ENCODE assay signal across 8 mouse cellular contexts in the genomic region with DNA sequence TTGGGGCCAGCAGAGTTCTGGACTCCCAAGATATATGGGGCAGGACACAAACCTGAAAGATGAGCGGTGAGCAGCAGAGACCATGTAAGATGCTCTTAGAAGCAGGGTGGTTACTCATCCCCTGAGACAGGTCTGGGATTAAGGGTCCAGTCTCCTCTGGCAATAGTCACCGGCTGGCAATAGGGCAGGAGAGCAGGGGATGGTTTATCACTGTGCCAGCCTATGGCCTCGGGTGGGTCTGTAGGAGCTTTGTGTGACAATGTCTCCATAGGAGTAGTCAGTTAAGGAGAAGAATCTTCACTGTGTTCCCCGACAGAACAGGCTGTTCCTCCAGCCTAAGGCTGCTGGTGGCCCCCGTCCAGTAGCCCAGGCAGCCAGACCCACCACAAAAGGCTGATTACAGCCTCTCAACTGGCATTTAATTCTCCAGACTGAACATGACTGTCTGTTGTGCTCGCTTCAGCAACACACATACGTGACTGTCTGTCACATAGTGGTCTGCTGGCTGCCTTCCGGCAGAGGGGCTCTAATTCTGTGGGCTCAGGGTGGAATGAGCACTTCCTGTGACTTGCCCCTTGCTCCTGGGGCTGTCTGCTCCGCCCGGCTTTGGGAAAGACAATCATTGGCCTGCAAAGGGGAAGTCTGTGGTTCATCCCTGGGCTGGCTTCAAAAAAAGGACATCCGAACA. TPM values are rescaled to one million over a fixed set of nuclear protein-coding genes. Genes with fewer than 3 reads are reported as not detected.
DNase-seq lines count a peak whose midpoint lies in the region; ATAC-seq and TF ChIP-seq lines count a peak whose summit lies in the region.

No protein-coding gene starts in this region.

- 0 out of 2 replicates have a peak overlapping the region, but pooled peaks have one; percentile 98 for H3K9ac ChIP-seq in forebrain, postnatal 0 days

- TF ChIP-seq CTCF in C2C12 (IDR thresholded peaks at IDR 0.05; ENCODE audit: control insufficient read depth, insufficient read depth, insufficient read length): no peak
- no peak for TF ChIP-seq CTCF in forebrain, postnatal 0 days (IDR thresholded peaks at IDR 0.05; ENCODE audit: low read depth)

- peaks cover 65% of the 10 kb centered on the region for H3K79me3 ChIP-seq in C2C12 (ENCODE audit: low read depth)

- peak overlapping the region; percentile 87 for H3K4me2 ChIP-seq in forebrain, postnatal 0 days (ENCODE audit: low read depth)

- no peaks in the 10 kb centered on the region for H3K27me3 ChIP-seq in C2C12 (ENCODE audit: control insufficient read depth, insufficient read depth, insufficient read length)
- H3K27me3 ChIP-seq in forebrain, postnatal 0 days (ENCODE audit: insufficient read depth, low read length): no peaks in the 10 kb centered on the region

- no peak overlapping the region for H3K4me3 ChIP-seq in C2C12 (ENCODE audit: insufficient read depth, poor library complexity, severe bottlenecking)
- H3K4me3 ChIP-seq in forebrain, postnatal 0 days (ENCODE audit: low read depth, low read length): no peak overlapping the region

- no peak for ATAC-seq in cerebellum, adult (ENCODE audit: insufficient number of reproducible peaks, low FRiP score, low TSS enrichment)
- ATAC-seq in forebrain, postnatal 0 days: peak; percentile 17

- H3ac ChIP-seq in C2C12 (ENCODE audit: control insufficient read depth, insufficient read length, low read depth): peak overlapping the region; percentile 37

- no peaks in the 10 kb centered on the region for H3K9me3 ChIP-seq in forebrain, postnatal 0 days (ENCODE audit: low read length)

- H3K36me3 ChIP-seq in C2C12 (ENCODE audit: control insufficient read depth, insufficient read depth): peaks cover 24% of the 10 kb centered on the region
- H3K36me3 ChIP-seq in forebrain, postnatal 0 days (ENCODE audit: insufficient read depth): no peaks in the 10 kb centered on the region

- peak overlapping the region; percentile 45; the same call in 1 of the 2 replicates for H3K27ac ChIP-seq in forebrain, postnatal 0 days (ENCODE audit: low read depth, low read length)

- H3K4me1 ChIP-seq in forebrain, postnatal 0 days (ENCODE audit: insufficient read depth): peaks cover 32% of the 10 kb centered on the region

- peaks cover 79% of the 10 kb centered on the region for H3K79me2 ChIP-seq in C2C12 (ENCODE audit: control insufficient read depth, insufficient read depth)

- 61% methylated on average over 11 of the region's 11 CpGs for WGBS in forebrain, postnatal 0 days

- peak; percentile 12 for DNase-seq in cerebellum, adult 9-10 months
- DNase-seq in forebrain, postnatal 0 days: peak; percentile 35
- peak; percentile 33 for DNase-seq in liver
- DNase-seq in thymus, postnatal 4 days: no peak
- no peak for DNase-seq in spleen, postnatal 10 days (ENCODE audit: low spot score in 2 of 2)
- DNase-seq in gastrocnemius, postnatal 25 days: no peak

TF ChIP-seq in C2C12, 6 proteins besides CTCF, POLR2A, EP300 and RAD21:
- TF ChIP-seq FOSL1 (IDR thresholded peaks at IDR 0.05; ENCODE audit: insufficient read depth, low read length, poor library complexity, severe bottlenecking) (no peak), CEBPB (IDR thresholded peaks at IDR 0.05; ENCODE audit: low read depth) (no peak), USF1 (IDR thresholded peaks at IDR 0.05; ENCODE audit: low read depth) (no peak), MYOD1 (IDR thresholded peaks at IDR 0.05; ENCODE audit: control insufficient read depth, insufficient read length, low read depth) (no peak), MYOG (IDR thresholded peaks at IDR 0.05; ENCODE audit: control insufficient read depth, extremely low read depth, insufficient read length) (no peak), MAX (IDR thresholded peaks at IDR 0.05) (no peak)

RNA-seq across cellular contexts. Expression of gene Cd81, which starts 3.1 kb away (rescaled TPM):
- 380 TPM for polyA plus RNA-seq in C2C12 (2012; fragmentation: generic; extraction: Trizol)
- total RNA-seq in forebrain, postnatal 0 days (2014; rRNA removed): 349 and 423 TPM in 2 replicates
- 470 and 473 TPM in 2 replicates for polyA plus RNA-seq in forebrain, postnatal 0 days (2015; fragmentation: Nextera tagmentation; extraction: Ambion mirVana)
- total RNA-seq in gastrocnemius, postnatal 25 days (2021): 100 to 1,000 TPM; 118 to 130 TPM

RNA-seq across cellular contexts. Expression of gene Tssc4, which starts 13.4 kb away (rescaled TPM):
- polyA plus RNA-seq in C2C12 (2012; fragmentation: generic; extraction: Trizol): 86.7 TPM
- total RNA-seq in forebrain, postnatal 0 days (2014; rRNA removed): 71.5 and 86.5 TPM in 2 replicates
- polyA plus RNA-seq in forebrain, postnatal 0 days (2015; fragmentation: Nextera tagmentation; extraction: Ambion mirVana): 91.8 and 101 TPM in 2 replicates
- 1 to 10 TPM; 7.4 to 8.6 TPM for total RNA-seq in gastrocnemius, postnatal 25 days (2021)

RNA-seq across cellular contexts. Expression of gene Trpm5, which starts 38.8 kb away (rescaled TPM):
- 2.7 TPM for polyA plus RNA-seq in C2C12 (2012; fragmentation: generic; extraction: Trizol)
- 1.0 and 1.3 TPM in 2 replicates for total RNA-seq in forebrain, postnatal 0 days (2014; rRNA removed)
- polyA plus RNA-seq in forebrain, postnatal 0 days (2015; fragmentation: Nextera tagmentation; extraction: Ambion mirVana): 1.1 and 1.2 TPM in 2 replicates
- under 1 TPM in 1 of 2 experiments, not detected in 1; 0.13 TPM for total RNA-seq in gastrocnemius, postnatal 25 days (2021)

RNA-seq across cellular contexts. Expression of gene Kcnq1, which starts 50.5 kb away (rescaled TPM):
- polyA plus RNA-seq in C2C12 (2012; fragmentation: generic; extraction: Trizol): not detected
- total RNA-seq in forebrain, postnatal 0 days (2014; rRNA removed): 0.77 and 1.00 TPM in 2 replicates
- 1.1 and 2.0 TPM in 2 replicates for polyA plus RNA-seq in forebrain, postnatal 0 days (2015; fragmentation: Nextera tagmentation; extraction: Ambion mirVana)
- total RNA-seq in gastrocnemius, postnatal 25 days (2021): under 1 TPM; 0.33 to 0.80 TPM

RNA-seq across cellular contexts. Expression of gene Tspan32, which starts 50.8 kb away (rescaled TPM):
- 1.9 TPM for polyA plus RNA-seq in C2C12 (2012; fragmentation: generic; extraction: Trizol)
- total RNA-seq in forebrain, postnatal 0 days (2014; rRNA removed): 1.4 TPM in 1 of 2 replicates, not detected in the other
- 0.53 and 0.56 TPM in 2 replicates for polyA plus RNA-seq in forebrain, postnatal 0 days (2015; fragmentation: Nextera tagmentation; extraction: Ambion mirVana)
- under 1 TPM; 0.23 to 0.27 TPM for total RNA-seq in gastrocnemius, postnatal 25 days (2021)

Comparison
In these comparisons a context has a peak if more than half of its experiments do, and no peak if none do; other contexts are left out.
1. DNase-seq: peak in cerebellum, adult 9-10 months (single experiment), forebrain, postnatal 0 days (single experiment) and liver (single experiment); none in thymus, postnatal 4 days (single experiment), spleen, postnatal 10 days (0 of 2) and gastrocnemius, postnatal 25 days (single experiment).